Mouse (Mus musculus) embryonic fibroblast, embryonic 13.5 days (primary cell): ENCODE results near the gene Smg9.

ENCODE experiments used
- CTCF ChIP-seq: IDR thresholded peaks from 2 replicates; pipeline ENCODE4 v1.5.1; 2011; ENCODE audit warnings: mild to moderate bottlenecking, control low read depth, low read length, moderate library complexity, borderline replicate concordance; ENCODE audit not compliant: insufficient read depth
- POLR2A ChIP-seq: IDR thresholded peaks from 2 replicates; pipeline ENCODE4 v1.6.1; 2011; ENCODE audit warnings: low read depth, mild to moderate bottlenecking, control low read depth, low read length, moderate library complexity

DNA sequence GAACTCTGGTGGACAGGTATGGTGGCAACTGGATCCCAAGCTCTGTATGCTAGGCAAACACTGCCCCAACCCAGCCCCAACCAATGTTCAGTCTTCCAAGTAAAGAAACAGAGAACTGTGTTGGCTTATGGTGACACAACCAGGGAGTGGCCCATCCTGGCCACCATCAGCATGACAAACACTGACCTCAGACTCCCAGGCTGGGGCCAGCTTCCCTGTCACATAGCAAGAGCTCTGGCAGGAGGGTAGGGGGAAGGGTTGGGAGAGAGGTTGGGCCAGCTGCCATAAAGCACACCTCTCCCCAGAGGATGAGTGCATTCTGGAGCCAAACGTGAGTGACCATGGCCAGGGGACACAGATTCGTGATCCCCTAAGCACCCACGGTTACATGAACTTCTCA, 60.4 kb downstream of the Smg9 start:
- no peak for TF ChIP-seq CTCF
- TF ChIP-seq POLR2A: no peak
